Mouse (Mus musculus): ENCODE measurements at regions not wholly inside any gene's neighbourhood (a gene's known extent, or its start where the extent isn't known, plus 50 kb on each side); places are given as distances from the start of the nearest gene placed in this dataset.

- Histone ChIP-seq H3K9ac (replicated peaks) (no peak overlapping the region), H3K27ac (ENCODE audit: low read depth) (no peak overlapping the region), H3K9me3 (ENCODE audit: low read length) (no peaks in the 10 kb centered on the region), H3K4me1 (ENCODE audit: insufficient read depth) (no peaks in the 10 kb centered on the region), H3K27me3 (ENCODE audit: insufficient read depth, low read length) (no peaks in the 10 kb centered on the region), H3K36me3 (replicated peaks; ENCODE audit: insufficient read depth, low read length) (no peaks in the 10 kb centered on the region), H3K4me2 (ENCODE audit: low read depth, low read length) (no peak overlapping the region), H3K4me3 (ENCODE audit: low read depth, low read length) (no peak overlapping the region)
- 77% methylated on average over 3 of the region's 3 CpGs for WGBS (ENCODE audit: insufficient replicate concordance)
- TF ChIP-seq CTCF (IDR thresholded peaks at IDR 0.05; ENCODE audit: low read depth) (no peak), EP300 (IDR thresholded peaks at IDR 0.05; ENCODE audit: low read depth) (no peak)
- ATAC-seq: no peak
- DNase-seq: no peak
These were observed 479.8 kb downstream of the Ptprc start for GRCm38 (mm10) chr1:137695751-137696150.

GRCm38 (mm10) chr1:137692525-137692924 is 483.0 kb downstream of the Ptprc start:
- H3K4me1 ChIP-seq (ENCODE audit: insufficient read depth): no peaks in the 10 kb centered on the region
- no peak for ATAC-seq
- no peaks in the 10 kb centered on the region for H3K27me3 ChIP-seq (ENCODE audit: insufficient read depth, low read length)
- no peaks in the 10 kb centered on the region for H3K36me3 ChIP-seq (replicated peaks; ENCODE audit: insufficient read depth, low read length)
- no peak overlapping the region for H3K27ac ChIP-seq (ENCODE audit: low read depth)
- no peak overlapping the region for H3K4me3 ChIP-seq (ENCODE audit: low read depth, low read length)
- 37% methylated on average over 2 of the region's 2 CpGs for WGBS (ENCODE audit: insufficient replicate concordance)
- no peak for DNase-seq
- no peak overlapping the region for H3K4me2 ChIP-seq (ENCODE audit: low read depth, low read length)
- TF ChIP-seq CTCF (IDR thresholded peaks at IDR 0.05; ENCODE audit: low read depth) (no peak), EP300 (IDR thresholded peaks at IDR 0.05; ENCODE audit: low read depth) (no peak)
- H3K9me3 ChIP-seq (ENCODE audit: low read length): no peaks in the 10 kb centered on the region
- H3K9ac ChIP-seq (replicated peaks): no peak overlapping the region

GRCm38 (mm10) chr1:137690860-137691595 is 484.5 kb downstream of the Ptprc start:
- H3K4me1 ChIP-seq (ENCODE audit: insufficient read depth): no peaks in the 10 kb centered on the region
- H3K36me3 ChIP-seq (replicated peaks; ENCODE audit: insufficient read depth, low read length): no peaks in the 10 kb centered on the region
- no peak overlapping the region for H3K9ac ChIP-seq (replicated peaks)
- H3K27me3 ChIP-seq (ENCODE audit: insufficient read depth, low read length): no peaks in the 10 kb centered on the region
- TF ChIP-seq EP300 (IDR thresholded peaks at IDR 0.05; ENCODE audit: low read depth): no peak
- no peak for TF ChIP-seq CTCF (IDR thresholded peaks at IDR 0.05; ENCODE audit: low read depth)
- no peak overlapping the region for H3K27ac ChIP-seq (ENCODE audit: low read depth)
- 84% methylated on average over 9 of the region's 9 CpGs for WGBS (ENCODE audit: insufficient replicate concordance)
- ATAC-seq (no peak), DNase-seq (no peak)
- no peak overlapping the region for H3K4me2 ChIP-seq (ENCODE audit: low read depth, low read length)
- no peaks in the 10 kb centered on the region for H3K9me3 ChIP-seq (ENCODE audit: low read length)
- no peak overlapping the region for H3K4me3 ChIP-seq (ENCODE audit: low read depth, low read length)

- no peak for TF ChIP-seq CTCF (IDR thresholded peaks at IDR 0.05; ENCODE audit: low read depth)
- TF ChIP-seq EP300 (IDR thresholded peaks at IDR 0.05; ENCODE audit: low read depth): no peak
- H3K9ac ChIP-seq (replicated peaks): no peak overlapping the region
- no peaks in the 10 kb centered on the region for H3K36me3 ChIP-seq (replicated peaks; ENCODE audit: insufficient read depth, low read length)
- 74% methylated on average over 5 of the region's 5 CpGs for WGBS (ENCODE audit: insufficient replicate concordance)
- no peak for DNase-seq
- ATAC-seq: no peak
- no peak overlapping the region for H3K4me2 ChIP-seq (ENCODE audit: low read depth, low read length)
- H3K27ac ChIP-seq (ENCODE audit: low read depth): no peak overlapping the region
- no peaks in the 10 kb centered on the region for H3K9me3 ChIP-seq (ENCODE audit: low read length)
- no peaks in the 10 kb centered on the region for H3K27me3 ChIP-seq (ENCODE audit: insufficient read depth, low read length)
- H3K4me3 ChIP-seq (ENCODE audit: low read depth, low read length): no peak overlapping the region
- no peaks in the 10 kb centered on the region for H3K4me1 ChIP-seq (ENCODE audit: insufficient read depth)
These were observed 504.9 kb downstream of the Ptprc start for GRCm38 (mm10) chr1:137670650-137671049.

- no peaks in the 10 kb centered on the region for H3K9me3 ChIP-seq (ENCODE audit: low read length)
- 65% methylated on average over 3 of the region's 3 CpGs for WGBS (ENCODE audit: insufficient replicate concordance)
- no peaks in the 10 kb centered on the region for H3K4me1 ChIP-seq (ENCODE audit: insufficient read depth)
- ATAC-seq (no peak), DNase-seq (no peak)
- H3K36me3 ChIP-seq (replicated peaks; ENCODE audit: insufficient read depth, low read length): no peaks in the 10 kb centered on the region
- H3K9ac ChIP-seq (replicated peaks): no peak overlapping the region
- no peak for TF ChIP-seq CTCF (IDR thresholded peaks at IDR 0.05; ENCODE audit: low read depth)
- TF ChIP-seq EP300 (IDR thresholded peaks at IDR 0.05; ENCODE audit: low read depth): no peak
- no peak overlapping the region for H3K4me3 ChIP-seq (ENCODE audit: low read depth, low read length)
- no peaks in the 10 kb centered on the region for H3K27me3 ChIP-seq (ENCODE audit: insufficient read depth, low read length)
- no peak overlapping the region for H3K27ac ChIP-seq (ENCODE audit: low read depth)
- no peak overlapping the region for H3K4me2 ChIP-seq (ENCODE audit: low read depth, low read length)
These were observed 505.7 kb downstream of the Ptprc start for GRCm38 (mm10) chr1:137669849-137670248.

GRCm38 (mm10) chr1:137658141-137658540 is 517.4 kb downstream of the Ptprc start:
- no peak overlapping the region for H3K27ac ChIP-seq (ENCODE audit: low read depth)

More at GRCm38 (mm10) chr1:137658141-137658540, 517.4 kb downstream of the Ptprc start:
- ATAC-seq (no peak), DNase-seq (no peak)
- H3K4me2 ChIP-seq (ENCODE audit: low read depth, low read length): no peak overlapping the region
- H3K4me1 ChIP-seq (ENCODE audit: insufficient read depth): no peaks in the 10 kb centered on the region
- H3K9me3 ChIP-seq (ENCODE audit: low read length): no peaks in the 10 kb centered on the region
- no peak overlapping the region for H3K9ac ChIP-seq (replicated peaks)
- 74% methylated on average over 1 of the region's 1 CpGs for WGBS (ENCODE audit: insufficient replicate concordance)
- H3K27me3 ChIP-seq (ENCODE audit: insufficient read depth, low read length): no peaks in the 10 kb centered on the region
- TF ChIP-seq EP300 (IDR thresholded peaks at IDR 0.05; ENCODE audit: low read depth) (no peak), CTCF (IDR thresholded peaks at IDR 0.05; ENCODE audit: low read depth) (no peak)
- no peak overlapping the region for H3K4me3 ChIP-seq (ENCODE audit: low read depth, low read length)
- H3K36me3 ChIP-seq (replicated peaks; ENCODE audit: insufficient read depth, low read length): no peaks in the 10 kb centered on the region
